Mouse (Mus musculus) brown adipose tissue, adult 24 weeks (tissue): ENCODE data around the gene Rdh16. TPM values are rescaled to one million over a fixed set of nuclear protein-coding genes. Genes with fewer than 3 reads are reported as not detected.
"Not testable (repeated sequence)": the region's sequence is repeated elsewhere in the genome, so short reads cannot be mapped to it uniquely, and the experiment has no call there.

Source experiments
- H3K27ac ChIP-seq: fragments of 200-500 bp; replicated peaks from 2 replicates; pipeline ENCODE4 v1.5.1; 2012; ENCODE audit warnings: low read depth, mild to moderate bottlenecking, low read length
- H3K4me1 ChIP-seq: fragments of 200-500 bp; 2 replicates; pipeline ENCODE4 v1.6.1; 2012; ENCODE audit warnings: low read length, mixed read lengths; ENCODE audit not compliant: control insufficient read depth, insufficient read depth, insufficient read length
- H3K4me3 ChIP-seq: fragments of 200-500 bp; 2 replicates; pipeline ENCODE4 v1.5.1; 2012; ENCODE audit warnings: low read depth, mild to moderate bottlenecking, low read length, moderate library complexity; ENCODE audit not compliant: insufficient read depth
- polyA plus RNA-seq: library from polyadenylated mRNA; stranded (reverse); fragments of >200 nt; gene quantifications from 2 replicates; pipeline ENCODE4 v1.2.4, GENCODE M21; 2012; ENCODE audit not compliant: missing spikeins, insufficient read depth, insufficient read length

Gene Rdh16
- polyA plus RNA-seq, 1 experiment: 0.52 TPM

- H3K4me1 ChIP-seq: no peaks in the 10 kb centered on the region
- H3K4me3 ChIP-seq: no peak within 1 kb of the TSS
- no peak within 1 kb of the TSS for H3K27ac ChIP-seq
These were observed 65.3 kb downstream of the Rdh16 start, which contains the start of gene Rdh16f2 for GRCm38 (mm10) chr10:127866232-127866631. Gene Rdh16f2, plus strand, starts transcription at chr10:127866474.

GRCm38 (mm10) chr10:127872484-127872883, 71.5 kb downstream of the Rdh16 start:
- no peak overlapping the region for H3K4me3 ChIP-seq
- H3K4me1 ChIP-seq: no peaks in the 10 kb centered on the region
- H3K27ac ChIP-seq: no peak overlapping the region

GRCm38 (mm10) chr10:127877681-127878080, 76.7 kb downstream of the Rdh16 start:
- no peak overlapping the region for H3K4me3 ChIP-seq
- H3K27ac ChIP-seq: no peak overlapping the region
- 0 out of 2 replicates have a peak, but pooled peaks cover 3% of the 10 kb centered on the region for H3K4me1 ChIP-seq

GRCm38 (mm10) chr10:127878262-127879057, 77.5 kb downstream of the Rdh16 start:
- 0 out of 2 replicates have a peak, but pooled peaks cover 3% of the 10 kb centered on the region for H3K4me1 ChIP-seq
- no peak overlapping the region for H3K27ac ChIP-seq
- no peak overlapping the region for H3K4me3 ChIP-seq

- H3K4me3 ChIP-seq: no peak overlapping the region; the same call in 1 of the 2 replicates
- no peak overlapping the region for H3K27ac ChIP-seq
- 0 out of 2 replicates have a peak, but pooled peaks cover 3% of the 10 kb centered on the region for H3K4me1 ChIP-seq
These were observed 78.3 kb downstream of the Rdh16 start for GRCm38 (mm10) chr10:127879155-127879688.

GRCm38 (mm10) chr10:127881041-127881440, 80.1 kb downstream of the Rdh16 start:
- H3K27ac ChIP-seq: no peak overlapping the region
- H3K4me1 ChIP-seq: 0 out of 2 replicates have a peak, but pooled peaks cover 3% of the 10 kb centered on the region
- no peak overlapping the region for H3K4me3 ChIP-seq

- H3K4me1 ChIP-seq: no peaks in the 10 kb centered on the region
- H3K4me3 ChIP-seq: no peak overlapping the region
- no peak overlapping the region for H3K27ac ChIP-seq
These were observed 85.6 kb downstream of the Rdh16 start for GRCm38 (mm10) chr10:127886551-127886950.

GRCm38 (mm10) chr10:127886971-127887370, 86.0 kb downstream of the Rdh16 start:
- Histone ChIP-seq H3K4me3 (no peak overlapping the region), H3K4me1 (no peaks in the 10 kb centered on the region), H3K27ac (no peak overlapping the region)

GRCm38 (mm10) chr10:127888605-127889004, 87.7 kb downstream of the Rdh16 start, which contains the start of gene Rdh7:
Gene Rdh7, minus strand, starts transcription at chr10:127888817.
- H3K27ac ChIP-seq: no peak within 1 kb of the TSS
- H3K4me3 ChIP-seq: no peak within 1 kb of the TSS
- H3K4me1 ChIP-seq: no peaks in the 10 kb centered on the region

- Histone ChIP-seq H3K4me3 (no peak overlapping the region), H3K27ac (no peak overlapping the region), H3K4me1 (no peaks in the 10 kb centered on the region)
These were observed 90.5 kb downstream of the Rdh16 start for GRCm38 (mm10) chr10:127891481-127891880.

GRCm38 (mm10) chr10:127893163-127894022, 92.4 kb downstream of the Rdh16 start:
- H3K4me3 ChIP-seq, H3K27ac ChIP-seq, H3K4me1 ChIP-seq: not testable (repeated sequence)

Other genes with a start within 250 kb of the Rdh16 start
- gene Lrp1, start 180.0 kb upstream of the Rdh16 start, polyA plus RNA-seq: 43.8 and 47.2 TPM in 2 replicates
- 24.7 and 28.8 TPM in 2 replicates for gene Stat6, start 158.2 kb upstream of the Rdh16 start, polyA plus RNA-seq
- gene Nemp1, start 134.3 kb upstream of the Rdh16 start, polyA plus RNA-seq: 1.0 and 2.5 TPM in 2 replicates
- 4.2 and 6.3 TPM in 2 replicates for gene Nab2, start 132.6 kb upstream of the Rdh16 start, polyA plus RNA-seq
- not detected in 2 replicates for gene Myo1a, start 96.0 kb upstream of the Rdh16 start, polyA plus RNA-seq
- gene Tac2, start 76.7 kb upstream of the Rdh16 start, polyA plus RNA-seq: not detected in 2 replicates
- 2.7 and 3.3 TPM in 2 replicates for gene Zbtb39, start 61.6 kb upstream of the Rdh16 start, polyA plus RNA-seq
- 1.5 TPM in 2 replicates for gene Gpr182, start 49.4 kb upstream of the Rdh16 start, polyA plus RNA-seq
- not detected in 2 replicates for gene Rdh1, start 41.4 kb upstream of the Rdh16 start, polyA plus RNA-seq
- not detected in 2 replicates for gene Rdh16f1, start 41.4 kb upstream of the Rdh16 start, polyA plus RNA-seq
- not detected in 2 replicates for gene Rdh9, start 24.8 kb upstream of the Rdh16 start, polyA plus RNA-seq
- not detected in 2 replicates for gene Rdh19, start 48.8 kb downstream of the Rdh16 start, polyA plus RNA-seq
- gene Rdh16f2, start 65.3 kb downstream of the Rdh16 start, polyA plus RNA-seq: not detected in 2 replicates
- 3.7 TPM in 1 of 2 replicates, not detected in the other for gene Rdh7, start 87.7 kb downstream of the Rdh16 start, polyA plus RNA-seq
- not detected in 2 replicates for gene Sdr9c7, start 97.4 kb downstream of the Rdh16 start, polyA plus RNA-seq
- not detected in 2 replicates for gene Hsd17b6, start 206.5 kb downstream of the Rdh16 start, polyA plus RNA-seq
- 3.0 and 4.1 TPM in 2 replicates for gene Prim1, start 214.0 kb downstream of the Rdh16 start, polyA plus RNA-seq
- gene Naca, start 234.4 kb downstream of the Rdh16 start, polyA plus RNA-seq: 592 and 593 TPM in 2 replicates